Mouse (Mus musculus) duodenum, adult 2 months (tissue): ENCODE measurements around the gene Rpl29. TPM values are rescaled to one million over a fixed set of nuclear protein-coding genes. Genes with fewer than 3 reads are reported as not detected.

ENCODE experiments used
- polyA plus RNA-seq: library from polyadenylated mRNA; depleted of rRNA; stranded (reverse); fragments of >200 nt; gene quantifications from 2 replicates; pipeline ENCODE4 v1.2.3, GENCODE M21; 2012; ENCODE audit warnings: low replicate concordance; rRNA removed

Rpl29 gene
- 296 and 334 TPM in 2 replicates for polyA plus RNA-seq

DNA sequence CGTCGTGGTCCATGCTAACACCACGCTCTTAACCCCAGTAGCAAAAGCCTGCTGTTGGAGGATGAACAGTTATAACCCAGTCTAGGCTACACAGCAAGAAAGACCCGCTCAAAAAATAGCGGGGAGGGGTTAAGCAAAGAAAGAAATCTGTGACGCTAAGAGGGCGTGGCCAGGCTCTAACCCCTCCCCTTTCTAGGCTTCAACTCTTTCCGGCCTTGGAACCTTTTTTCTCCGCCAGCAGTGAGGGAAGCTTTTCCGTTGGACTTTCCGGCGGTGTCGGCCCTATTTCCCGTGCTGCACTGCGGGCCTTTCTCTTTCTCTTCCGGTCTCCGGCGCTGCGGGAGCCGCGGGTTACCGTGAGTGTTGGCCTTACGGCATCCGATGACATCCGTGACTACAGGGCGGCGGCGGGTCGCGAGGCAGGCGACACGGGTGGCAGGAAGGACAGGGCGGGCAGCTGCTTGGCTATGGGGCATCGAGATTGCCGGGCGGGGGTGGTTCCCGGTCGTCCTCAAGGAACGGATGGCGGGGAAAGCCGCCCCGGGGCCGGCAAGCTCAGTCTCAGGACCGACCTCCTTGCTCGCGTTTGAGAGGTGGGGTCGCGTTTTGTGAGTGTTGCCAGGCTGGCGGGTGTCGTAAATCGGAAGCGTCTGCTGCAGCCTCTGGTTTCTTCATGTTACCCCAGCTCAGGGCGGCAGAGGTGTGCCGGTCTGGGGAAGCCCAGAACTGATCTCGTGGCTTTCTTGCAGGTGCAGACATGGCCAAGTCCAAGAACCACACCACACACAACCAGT, at the start of gene Rpl29:
Rpl29 (plus strand) TSS at position 234 of the 794 bp plus-strand sequence.

DNA sequence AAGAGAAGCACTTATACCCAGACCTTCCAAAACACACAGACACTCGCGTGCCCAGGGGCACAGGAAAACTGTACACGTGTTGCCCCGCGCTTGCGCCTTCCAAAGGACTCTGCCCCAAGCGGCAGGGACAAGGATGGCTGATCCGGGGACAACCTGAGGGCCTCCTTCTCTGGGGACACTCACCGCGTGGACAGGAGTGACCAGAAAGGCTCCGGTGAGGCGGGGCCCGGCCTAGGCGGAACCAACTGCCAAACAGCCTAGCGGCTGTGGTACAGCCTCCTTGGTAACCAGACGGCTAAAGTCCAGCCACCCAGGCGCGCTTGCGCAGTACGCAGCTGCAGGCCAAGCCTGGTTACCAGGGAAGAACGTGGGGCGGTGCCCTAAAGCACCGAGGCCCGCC, 18.1 kb downstream of the Rpl29 start, which contains the start of the genes Abhd14b and Abhd14a:
Abhd14b (plus strand) TSS at position 112 of the 400 bp plus-strand sequence.
Abhd14a (minus strand) TSS at position 331 of the 400 bp plus-strand sequence.

DNA sequence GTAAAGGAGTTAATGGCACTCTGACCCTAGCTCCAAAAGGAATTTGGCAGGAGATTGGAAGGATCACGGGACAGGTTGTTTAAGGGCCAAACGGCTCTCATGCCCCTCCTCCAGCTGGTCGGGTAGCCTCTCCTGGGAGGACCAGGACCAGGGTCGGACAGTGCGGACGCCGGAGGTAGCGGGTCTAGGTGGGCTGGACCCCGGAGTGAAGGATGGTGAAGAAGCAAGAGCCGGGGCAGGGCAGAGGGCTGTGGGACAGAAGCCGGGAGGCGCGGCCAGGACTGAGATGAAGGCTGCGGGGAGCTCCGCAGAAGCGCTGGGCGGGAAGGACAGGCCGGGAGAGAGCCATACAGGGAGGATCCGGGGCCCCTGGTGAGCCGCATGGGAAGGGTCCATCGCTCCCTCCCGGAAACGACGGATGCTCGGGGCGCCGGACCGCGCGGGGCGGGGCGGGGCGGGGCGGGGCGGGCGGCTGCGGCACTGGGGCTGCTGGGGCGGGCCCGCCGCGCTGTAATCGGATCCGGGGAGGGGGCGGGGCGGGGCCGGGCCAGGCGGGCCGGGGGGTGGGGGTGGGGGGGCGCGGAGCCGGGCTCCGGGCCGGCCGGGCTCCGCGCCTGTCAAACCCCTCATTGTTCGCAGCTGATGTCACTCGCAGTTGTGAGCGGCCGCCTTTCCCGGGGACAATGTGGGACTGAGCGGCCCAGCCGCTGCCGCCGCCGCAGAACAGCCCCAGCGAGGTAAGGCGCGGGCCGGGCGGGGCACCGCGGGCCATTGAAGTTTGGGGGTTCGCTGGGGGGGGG, 24.2 kb downstream of the Rpl29 start, which contains the start of gene Pcbp4:
Pcbp4 (plus strand) TSS at position 21 of the 800 bp plus-strand sequence.

DNA sequence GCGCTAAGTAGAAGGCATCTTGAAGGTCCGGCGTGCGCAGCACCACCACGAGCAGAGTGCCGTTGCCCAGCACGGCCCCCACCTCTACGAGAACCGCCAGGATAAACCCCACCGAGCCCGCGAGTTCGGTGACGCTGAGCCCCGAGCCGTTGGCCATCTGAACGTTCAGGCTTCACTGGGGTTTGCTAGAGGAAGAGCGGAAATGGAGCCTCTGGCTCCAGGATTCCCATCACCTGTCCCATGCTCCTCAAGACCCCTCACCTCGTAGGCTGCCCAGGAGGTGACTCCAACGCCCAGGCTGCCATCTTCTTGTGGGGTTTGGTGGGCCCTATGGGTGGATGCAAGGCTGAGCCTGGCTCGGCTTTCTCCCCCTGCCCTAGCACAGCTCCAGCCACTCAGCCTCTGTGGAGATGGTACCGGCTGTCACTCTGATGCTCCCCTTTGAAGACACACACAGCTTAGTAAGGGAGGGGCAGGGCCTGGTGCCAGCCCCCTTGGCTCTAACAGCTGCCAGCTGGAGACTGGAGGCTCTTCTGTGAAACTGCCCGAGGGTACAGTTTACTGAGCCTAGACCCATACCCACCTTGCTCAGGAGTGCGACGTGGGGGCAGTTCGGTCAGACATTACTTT, 36.4 kb downstream of the Rpl29 start, which contains the start of gene Gpr62:
Gpr62 (minus strand) TSS at position 368 of the 630 bp plus-strand sequence.

DNA sequence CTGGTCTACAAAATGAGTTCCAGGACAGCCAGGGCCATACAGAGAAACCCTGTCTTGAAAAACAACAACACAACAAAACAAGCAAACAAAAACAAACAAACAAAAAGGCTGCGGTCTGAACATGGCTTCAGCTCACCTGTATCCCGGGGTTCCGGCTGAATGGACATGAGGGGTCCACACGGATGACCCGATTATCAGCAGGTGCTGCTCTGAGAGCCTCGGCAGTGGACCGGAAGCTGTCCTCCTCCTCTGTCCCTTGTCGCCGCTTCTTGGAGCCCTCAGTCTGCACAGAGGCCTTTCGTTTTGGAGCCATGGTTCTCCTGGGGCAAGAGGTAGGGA, 46.4 kb downstream of the Rpl29 start, which contains the start of gene Rrp9:
Rrp9 (plus strand) TSS at position 301 of the 339 bp plus-strand sequence.

DNA sequence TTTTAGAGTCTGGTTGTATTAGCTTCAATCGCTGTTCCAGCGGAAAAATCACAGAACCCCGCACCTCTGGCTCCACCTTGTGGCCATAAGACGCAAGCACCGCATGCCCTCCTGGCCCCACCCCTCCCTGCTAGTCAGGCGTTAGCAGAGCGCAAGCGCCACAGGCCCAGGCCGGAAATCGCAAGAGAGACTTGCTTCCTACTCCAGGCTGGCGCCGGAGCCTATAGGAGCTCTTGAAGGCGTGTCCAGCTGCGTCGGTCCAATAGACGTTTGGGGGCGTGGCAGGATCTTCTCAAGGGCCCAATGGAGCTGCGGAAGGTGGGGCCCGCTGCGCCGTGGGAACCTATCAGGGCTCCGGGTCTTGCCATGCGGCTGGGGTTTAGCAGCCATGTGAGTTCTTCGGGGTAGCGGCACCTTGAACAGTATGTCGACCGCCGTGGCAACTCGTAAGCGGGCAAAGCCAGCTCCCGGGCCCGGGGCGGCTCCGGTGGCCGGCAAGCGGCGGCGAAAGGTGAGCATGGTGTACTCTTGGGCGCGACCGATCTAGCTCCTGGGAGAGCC, 47.8 kb downstream of the Rpl29 start, which contains the start of gene Parp3:
Parp3 (minus strand) TSS at position 26 of the 561 bp plus-strand sequence.

Other genes starting within 250 kb of the Rpl29 start
- 14.0 and 19.1 TPM in 2 replicates for gene Ppm1m, start 229.7 kb upstream of the Rpl29 start, polyA plus RNA-seq
- 16.9 and 20.4 TPM in 2 replicates for gene Twf2, start 226.3 kb upstream of the Rpl29 start, polyA plus RNA-seq
- gene Tlr9, start 206.9 kb upstream of the Rpl29 start, polyA plus RNA-seq: 1.1 and 1.8 TPM in 2 replicates
- gene Alas1, start 180.8 kb upstream of the Rpl29 start, polyA plus RNA-seq: 177 and 205 TPM in 2 replicates
- gene Poc1a, start 148.4 kb upstream of the Rpl29 start, polyA plus RNA-seq: 14.7 TPM in 2 replicates
- gene Dusp7, start 60.8 kb upstream of the Rpl29 start, polyA plus RNA-seq: 14.1 and 19.8 TPM in 2 replicates
- gene Acy1, start 8.9 kb downstream of the Rpl29 start, polyA plus RNA-seq: 113 and 257 TPM in 2 replicates
- gene Abhd14b, start 18.0 kb downstream of the Rpl29 start, polyA plus RNA-seq: 90.3 and 94.3 TPM in 2 replicates
- gene Abhd14a, start 18.2 kb downstream of the Rpl29 start, polyA plus RNA-seq: 25.7 and 28.4 TPM in 2 replicates
- gene Pcbp4, start 23.8 kb downstream of the Rpl29 start, polyA plus RNA-seq: 25.3 and 35.3 TPM in 2 replicates
- gene Gpr62, start 36.5 kb downstream of the Rpl29 start, polyA plus RNA-seq: 0.30 and 0.56 TPM in 2 replicates
- 20.7 and 23.2 TPM in 2 replicates for gene Rrp9, start 46.5 kb downstream of the Rpl29 start, polyA plus RNA-seq
- 20.4 and 31.8 TPM in 2 replicates for gene Parp3, start 47.5 kb downstream of the Rpl29 start, polyA plus RNA-seq
- not detected in 2 replicates for gene Iqcf1, start 70.5 kb downstream of the Rpl29 start, polyA plus RNA-seq
- gene Iqcf5, start 85.1 kb downstream of the Rpl29 start, polyA plus RNA-seq: not detected in 2 replicates
- not detected in 2 replicates for gene Iqcf3, start 132.2 kb downstream of the Rpl29 start, polyA plus RNA-seq
- gene Iqcf4, start 141.5 kb downstream of the Rpl29 start, polyA plus RNA-seq: not detected in 2 replicates
- gene Iqcf6, start 197.1 kb downstream of the Rpl29 start, polyA plus RNA-seq: not detected in 2 replicates
- gene Grm2, start 226.6 kb downstream of the Rpl29 start, polyA plus RNA-seq: 0.06 TPM in 2 replicates